Mouse (Mus musculus) erythroblast, embryonic 14.5 days (primary cell): Measurements from ENCODE around the gene Prkn. TPM values are rescaled to one million over a fixed set of nuclear protein-coding genes. Genes with fewer than 3 reads are reported as not detected.

ENCODE experiments used
- H3K27me3 ChIP-seq: 2 replicates; pipeline ENCODE4 v1.6.1; 2012; ENCODE audit warnings: inconsistent platforms; ENCODE audit not compliant: control insufficient read depth
- H3K36me3 ChIP-seq: 2 replicates; pipeline ENCODE4 v1.6.1; 2012; ENCODE audit warnings: mild to moderate bottlenecking, inconsistent platforms; ENCODE audit not compliant: control insufficient read depth
- H3K4me1 ChIP-seq: 2 replicates; pipeline ENCODE4 v1.6.1; 2012; ENCODE audit warnings: inconsistent platforms; ENCODE audit not compliant: control insufficient read depth
- H3K4me3 ChIP-seq: replicated peaks from 2 replicates; pipeline ENCODE3; 2012; ENCODE audit warnings: moderate library complexity, mild to moderate bottlenecking, inconsistent platforms
- H3K9me3 ChIP-seq: 2 replicates; pipeline ENCODE4 v1.6.1; 2012; ENCODE audit warnings: low read length, inconsistent platforms, mixed read lengths; ENCODE audit not compliant: control insufficient read depth
- GATA1 ChIP-seq: IDR thresholded peaks from 2 replicates; pipeline ENCODE4 v1.6.1; 2012; ENCODE audit warnings: low read length, inconsistent platforms, mixed read lengths
- TAL1 ChIP-seq: IDR thresholded peaks from 3 replicates; pipeline ENCODE4 v1.6.1; 2012; ENCODE audit warnings: low read length, inconsistent platforms, mixed read lengths
- polyA plus RNA-seq: library from polyadenylated mRNA; stranded (reverse); fragments of >175 nt; gene quantifications from 2 replicates; pipeline ENCODE4 v1.2.3, GENCODE M21; 2012

Prkn gene
- polyA plus RNA-seq, 1 experiment, result not detected

DNA sequence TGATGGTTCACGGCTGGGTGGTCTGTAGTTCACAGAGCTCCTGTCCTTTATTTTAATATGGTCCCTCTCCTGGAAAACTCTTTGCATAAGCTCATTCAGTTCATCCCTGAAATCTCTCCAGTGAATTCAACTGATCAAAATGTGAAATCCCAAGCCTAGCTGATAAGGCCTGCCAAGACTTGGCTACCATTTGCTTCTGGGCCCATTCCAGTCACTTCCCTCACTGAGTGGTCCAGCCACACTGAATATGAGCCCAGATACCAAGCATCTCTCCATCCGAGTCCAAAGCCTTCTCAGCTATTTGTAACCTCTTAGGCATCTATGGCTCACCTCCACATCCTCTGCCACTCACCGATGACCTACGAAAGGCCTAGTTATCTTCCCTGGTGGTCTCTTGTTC lies 427.8 kb downstream of the Prkn start:
- H3K36me3 ChIP-seq, result no peaks in the 10 kb centered on the region
- TF ChIP-seq GATA1, result no peak
- no peak for TF ChIP-seq TAL1
- H3K4me3 ChIP-seq, result no peak overlapping the region
- H3K4me1 ChIP-seq, result no peaks in the 10 kb centered on the region
- no peaks in the 10 kb centered on the region for H3K9me3 ChIP-seq
- H3K27me3 ChIP-seq, result no peaks in the 10 kb centered on the region

GRCm38 (mm10) chr17:11270179-11270578 lies 430.0 kb downstream of the Prkn start:
- H3K4me1 ChIP-seq, result no peaks in the 10 kb centered on the region
- TF ChIP-seq GATA1, result no peak
- TF ChIP-seq TAL1, result no peak
- H3K36me3 ChIP-seq, result no peaks in the 10 kb centered on the region
- H3K4me3 ChIP-seq, result no peak overlapping the region
- H3K9me3 ChIP-seq, result no peaks in the 10 kb centered on the region
- no peaks in the 10 kb centered on the region for H3K27me3 ChIP-seq

DNA sequence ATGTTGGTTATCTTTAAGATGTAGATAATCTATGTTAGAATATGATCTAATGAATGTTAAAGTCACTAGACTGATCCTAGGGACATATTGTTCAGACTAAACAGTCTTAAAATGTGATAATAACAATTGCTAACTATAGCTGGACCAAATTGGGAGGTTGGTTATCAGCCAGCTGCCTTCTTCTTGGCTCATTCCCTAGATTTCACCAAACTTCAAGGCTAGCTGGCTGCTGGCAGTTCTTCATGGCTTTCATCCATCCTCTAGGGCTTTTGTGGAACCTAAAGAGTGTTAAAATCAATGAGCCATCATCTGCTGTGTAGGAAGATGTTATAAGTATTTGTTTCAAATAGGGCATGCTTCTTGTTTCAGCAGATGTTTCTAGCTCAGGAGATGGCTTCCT lies 431.7 kb downstream of the Prkn start:
- Histone ChIP-seq H3K9me3 (no peaks in the 10 kb centered on the region), H3K36me3 (no peaks in the 10 kb centered on the region), H3K4me1 (no peaks in the 10 kb centered on the region), H3K4me3 (no peak overlapping the region), H3K27me3 (no peaks in the 10 kb centered on the region)
- TF ChIP-seq TAL1 (no peak), GATA1 (no peak)

DNA sequence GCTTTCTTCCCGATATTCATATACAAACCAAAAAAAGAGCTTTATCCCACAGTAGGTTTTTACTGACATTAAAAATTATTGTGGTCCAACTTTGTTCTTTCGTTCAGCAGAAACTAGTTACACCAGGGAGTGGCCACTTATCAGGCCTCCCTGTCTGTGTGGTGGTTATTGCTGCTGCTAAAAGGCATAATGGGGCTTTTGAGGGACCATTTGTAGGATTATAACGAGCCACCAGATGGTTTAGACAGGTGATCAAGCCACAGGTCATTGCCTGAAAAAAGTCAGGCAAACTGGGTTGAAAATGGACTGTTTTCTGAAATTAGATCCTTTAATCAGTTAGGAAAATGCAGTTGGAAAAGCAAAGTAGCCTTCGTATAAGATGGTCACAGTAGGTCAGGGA lies 444.1 kb downstream of the Prkn start:
- H3K9me3 ChIP-seq, result no peaks in the 10 kb centered on the region
- H3K27me3 ChIP-seq, result no peaks in the 10 kb centered on the region
- no peak overlapping the region for H3K4me3 ChIP-seq
- no peaks in the 10 kb centered on the region for H3K36me3 ChIP-seq
- no peak for TF ChIP-seq TAL1
- TF ChIP-seq GATA1, result no peak
- H3K4me1 ChIP-seq, result no peaks in the 10 kb centered on the region

DNA sequence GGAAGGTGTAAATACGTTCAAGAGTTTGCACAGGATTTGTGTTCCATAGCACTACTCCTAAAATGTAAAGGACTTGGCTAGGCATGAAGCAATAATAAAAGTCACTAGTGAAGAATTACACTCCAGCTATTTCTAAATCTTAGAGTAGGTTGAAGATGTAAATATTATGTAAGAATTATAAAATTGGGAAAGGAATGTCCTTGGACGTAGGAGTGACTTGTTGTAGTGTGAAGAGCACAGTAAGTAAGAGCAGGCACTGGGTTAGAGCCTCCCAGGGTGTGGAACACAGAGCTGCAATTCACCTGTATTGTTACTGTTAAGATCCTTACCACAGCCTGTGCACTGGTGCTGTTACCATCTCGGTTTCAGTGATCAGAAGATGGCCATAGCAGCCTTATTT lies 450.0 kb downstream of the Prkn start:
- Histone ChIP-seq H3K4me1 (no peaks in the 10 kb centered on the region), H3K9me3 (no peaks in the 10 kb centered on the region), H3K27me3 (no peaks in the 10 kb centered on the region), H3K36me3 (no peaks in the 10 kb centered on the region), H3K4me3 (no peak overlapping the region)
- TF ChIP-seq GATA1 (no peak), TAL1 (no peak)

GRCm38 (mm10) chr17:11303116-11303515 lies 462.9 kb downstream of the Prkn start:
- TF ChIP-seq TAL1, result no peak
- TF ChIP-seq GATA1, result no peak
- Histone ChIP-seq H3K27me3 (no peaks in the 10 kb centered on the region), H3K9me3 (peaks cover 6% of the 10 kb centered on the region), H3K4me3 (no peak overlapping the region), H3K4me1 (no peaks in the 10 kb centered on the region), H3K36me3 (no peaks in the 10 kb centered on the region)

- no peak overlapping the region for H3K4me3 ChIP-seq
- H3K27me3 ChIP-seq, result no peaks in the 10 kb centered on the region
- no peaks in the 10 kb centered on the region for H3K9me3 ChIP-seq
- no peaks in the 10 kb centered on the region for H3K4me1 ChIP-seq
- no peaks in the 10 kb centered on the region for H3K36me3 ChIP-seq
- TF ChIP-seq GATA1 (no peak), TAL1 (no peak)
Measured at GRCm38 (mm10) chr17:11309843-11310242, 469.7 kb downstream of the Prkn start.

DNA sequence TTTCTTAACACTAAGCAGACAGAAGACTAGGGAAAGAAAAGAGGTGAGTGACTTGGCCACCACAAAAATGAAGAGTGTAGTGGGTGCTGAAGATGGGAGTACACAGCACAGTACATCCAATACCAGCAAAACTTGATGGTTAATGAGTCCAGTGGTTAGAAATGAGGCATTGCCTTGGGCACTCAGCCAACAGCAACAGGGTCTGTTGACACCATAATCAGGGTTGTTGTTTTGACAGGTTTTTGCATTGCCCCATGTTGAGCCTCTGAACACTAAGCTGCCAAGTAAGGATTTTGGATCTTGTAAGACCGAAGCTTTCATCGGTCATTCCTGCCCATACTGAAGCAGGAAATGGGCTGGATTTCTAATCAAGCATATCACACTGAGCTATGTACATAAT lies 474.0 kb downstream of the Prkn start:
- TF ChIP-seq GATA1 (no peak), TAL1 (no peak)
- no peaks in the 10 kb centered on the region for H3K36me3 ChIP-seq
- no peaks in the 10 kb centered on the region for H3K9me3 ChIP-seq
- no peaks in the 10 kb centered on the region for H3K27me3 ChIP-seq
- no peaks in the 10 kb centered on the region for H3K4me1 ChIP-seq
- no peak overlapping the region for H3K4me3 ChIP-seq

GRCm38 (mm10) chr17:11315675-11316074 lies 475.5 kb downstream of the Prkn start:
- no peaks in the 10 kb centered on the region for H3K9me3 ChIP-seq
- H3K36me3 ChIP-seq, result no peaks in the 10 kb centered on the region
- H3K4me3 ChIP-seq, result no peak overlapping the region
- TF ChIP-seq TAL1 (no peak), GATA1 (no peak)
- no peaks in the 10 kb centered on the region for H3K27me3 ChIP-seq
- H3K4me1 ChIP-seq, result no peaks in the 10 kb centered on the region

DNA sequence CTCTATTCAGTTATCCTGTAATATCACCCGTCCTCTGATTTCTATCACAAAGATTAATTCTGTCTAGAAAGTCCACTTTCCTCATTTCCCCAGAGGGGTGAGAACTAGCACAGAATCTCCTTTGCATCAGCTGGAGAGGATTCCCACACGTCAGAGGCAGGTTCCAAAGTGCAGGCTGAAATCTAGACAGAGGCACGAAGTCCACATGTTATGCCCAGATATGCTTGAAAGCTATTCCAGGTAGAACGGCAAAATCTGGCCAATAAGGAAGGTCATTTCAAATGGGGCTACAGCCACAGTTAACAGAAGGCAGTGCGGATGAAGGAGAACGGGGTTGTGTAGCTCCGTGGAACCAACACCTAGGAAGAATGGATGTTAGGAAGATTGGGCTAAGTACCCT lies 478.8 kb downstream of the Prkn start:
- Histone ChIP-seq H3K36me3 (no peaks in the 10 kb centered on the region), H3K4me1 (no peaks in the 10 kb centered on the region), H3K27me3 (no peaks in the 10 kb centered on the region), H3K4me3 (no peak overlapping the region), H3K9me3 (no peaks in the 10 kb centered on the region)
- TF ChIP-seq TAL1 (no peak), GATA1 (no peak)
